Mouse (Mus musculus): ENCODE measurements around the gene Gnai2. TPM values are rescaled to one million over a fixed set of nuclear protein-coding genes. Genes with fewer than 3 reads are reported as not detected.

Gnai2 gene
- total RNA-seq (2023): 494 TPM

DNA sequence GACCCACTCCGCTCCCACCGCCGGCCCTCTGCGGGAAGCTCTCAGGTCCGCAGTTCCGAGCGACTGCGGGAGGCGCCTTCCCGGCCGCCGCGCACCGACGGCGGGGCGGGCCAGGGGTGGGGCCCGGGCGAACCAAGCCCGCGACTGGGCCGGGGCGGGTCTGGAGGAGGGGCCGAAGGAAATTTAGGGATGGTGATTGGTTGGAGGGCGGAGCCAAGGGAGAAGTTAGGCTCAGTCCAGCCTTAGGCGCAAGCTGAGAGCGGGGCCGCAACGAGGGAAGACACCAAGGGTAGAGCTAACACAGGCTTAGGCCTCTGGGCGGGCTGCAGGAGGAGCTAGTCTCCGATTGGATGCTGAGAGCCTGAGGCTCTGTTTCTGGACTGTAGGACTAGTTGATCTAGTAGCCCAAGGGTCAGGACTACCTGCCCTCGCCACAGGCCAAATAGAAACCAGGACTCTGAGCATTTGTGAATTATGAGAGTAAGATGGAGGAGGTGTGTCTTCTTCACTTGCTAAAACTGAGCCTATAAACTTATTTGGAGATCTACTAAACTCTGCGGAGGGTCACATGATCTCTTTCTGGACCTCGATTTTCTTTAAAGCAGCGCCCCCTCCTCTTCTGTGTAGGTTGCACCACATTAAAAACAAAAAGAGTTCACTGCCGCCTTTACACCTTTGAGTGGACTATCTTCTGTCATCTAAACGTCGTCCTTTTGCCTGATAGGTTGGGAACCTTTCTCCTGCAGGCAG, at the start of gene Gnai2:
Gene Gnai2, minus strand, starts transcription at position 89 of the 750 bp plus-strand sequence.

DNA sequence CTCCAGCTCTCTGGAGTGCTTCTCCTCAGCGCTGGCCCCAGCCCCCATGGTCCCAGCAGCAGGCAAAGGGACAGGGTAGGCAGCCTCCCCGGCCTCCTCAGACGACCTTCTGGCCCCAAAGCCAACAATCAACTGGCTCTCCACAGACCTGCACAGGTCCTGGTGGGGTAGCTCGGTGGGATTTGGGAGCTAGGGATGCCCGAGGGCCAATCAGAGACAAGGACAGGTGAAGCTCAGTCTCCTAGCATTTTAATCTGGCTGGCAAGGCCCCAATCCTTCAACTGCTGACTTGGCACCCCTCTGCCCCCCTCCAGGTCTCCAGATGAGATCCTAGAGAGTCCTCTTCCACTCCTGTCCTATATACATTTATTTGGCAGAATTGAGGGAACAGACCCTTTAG, 44.3 kb upstream of the Gnai2 start, which contains the start of gene Gnat1:
Gene Gnat1, minus strand, starts transcription at position 212 of the 400 bp plus-strand sequence.

DNA sequence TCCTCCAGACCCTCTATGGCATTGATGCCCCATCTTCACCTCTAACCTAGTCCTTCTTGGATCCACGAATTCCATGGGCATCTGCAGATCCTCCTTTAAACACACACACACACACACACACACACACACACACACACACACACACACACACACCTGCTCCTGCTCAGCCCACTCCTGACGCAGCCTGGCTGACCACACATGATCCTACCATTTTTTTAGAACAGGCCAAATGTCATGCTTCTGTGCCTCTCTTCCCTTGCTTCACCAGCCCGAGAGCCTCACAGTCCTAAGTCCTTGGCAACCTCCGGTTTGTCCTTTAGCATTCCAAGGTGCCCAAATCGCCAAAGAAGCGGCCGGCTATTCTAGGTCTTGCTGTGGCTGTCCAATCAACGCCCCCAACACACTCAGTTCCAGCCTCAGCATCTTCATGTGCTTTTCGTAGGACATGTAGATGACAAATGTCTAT, 34.3 kb upstream of the Gnai2 start, which contains the start of gene Slc38a3:
Gene Slc38a3, minus strand, starts transcription at position 51 of the 466 bp plus-strand sequence.

DNA sequence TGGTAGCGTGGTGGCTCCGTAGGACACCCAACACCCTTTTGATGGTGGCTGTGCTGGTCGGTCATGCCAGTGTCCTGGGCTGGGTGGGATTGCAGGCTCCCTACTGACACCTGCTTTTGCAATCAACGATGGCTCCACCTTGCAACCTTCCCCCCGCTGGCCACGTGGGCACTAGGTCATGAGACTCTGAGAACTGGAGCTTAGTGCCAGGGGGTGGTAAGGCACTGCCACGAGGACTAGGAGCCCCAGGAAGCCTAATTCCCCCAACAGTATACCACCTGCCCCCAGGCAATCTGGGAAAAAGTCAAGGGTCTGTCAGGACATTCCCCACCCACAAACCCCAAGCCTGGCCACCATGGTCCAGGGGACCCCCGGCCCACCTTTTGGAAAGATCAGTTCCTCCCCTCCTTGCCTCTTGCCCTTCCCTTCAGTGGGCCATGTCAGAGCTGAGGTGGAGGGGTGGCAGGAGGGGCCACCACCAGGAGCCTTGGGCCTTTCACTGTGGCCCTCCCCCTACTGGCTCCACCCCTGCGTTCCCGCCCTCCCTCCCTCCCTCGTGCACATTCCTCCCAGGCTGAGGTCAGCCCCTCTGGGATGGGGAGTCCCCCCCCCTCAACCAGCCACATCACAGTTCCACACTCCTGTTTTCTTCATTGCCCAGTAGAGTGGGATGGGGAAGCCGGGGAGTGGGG, 26.3 kb downstream of the Gnai2 start, which contains the start of gene Sema3b:
Gene Sema3b, minus strand, starts transcription at position 489 of the 692 bp plus-strand sequence.

DNA sequence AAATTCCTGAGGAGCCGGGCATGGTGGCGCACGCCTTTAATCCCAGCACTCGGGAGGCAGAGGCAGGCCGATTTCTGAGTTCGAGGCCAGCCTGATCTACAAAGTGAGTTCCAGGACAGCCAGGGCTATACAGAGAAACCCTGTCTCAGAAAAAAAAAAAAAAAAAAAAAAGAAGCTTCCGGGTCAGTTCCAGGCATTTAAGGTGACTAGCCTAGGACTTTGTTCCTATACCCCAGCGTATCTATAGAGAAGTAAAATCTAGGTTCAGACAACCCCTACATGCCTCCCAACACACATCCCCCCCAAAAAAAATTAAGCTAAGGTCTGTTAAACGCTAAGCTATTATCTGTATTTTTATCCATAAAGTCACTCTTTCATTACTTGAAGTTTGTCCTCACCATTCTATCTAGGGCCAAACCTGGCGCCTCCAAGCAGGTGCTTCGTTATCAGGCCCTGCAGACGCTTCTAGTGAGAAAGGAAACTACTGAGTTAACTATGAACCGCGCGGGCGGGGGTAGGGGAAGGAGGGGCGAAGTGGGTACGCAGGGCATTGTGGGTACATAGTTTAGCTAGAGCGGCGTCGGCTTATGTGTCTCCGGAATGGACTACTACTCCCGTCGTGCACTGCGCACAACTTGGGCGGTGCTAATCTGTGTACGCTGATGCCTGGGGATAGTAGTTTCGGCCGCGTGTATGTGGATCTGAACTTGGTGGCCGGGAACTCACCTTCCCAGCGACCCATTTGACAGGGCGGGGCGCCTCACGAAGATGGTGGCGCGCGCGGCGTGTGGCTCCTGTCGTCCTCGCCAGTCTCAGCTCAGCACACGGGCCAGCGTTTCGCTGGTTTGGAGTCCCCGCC, 48.0 kb downstream of the Gnai2 start, which contains the start of gene Ifrd2:
Gene Ifrd2, plus strand, starts transcription at position 669 of the 859 bp plus-strand sequence.

DNA sequence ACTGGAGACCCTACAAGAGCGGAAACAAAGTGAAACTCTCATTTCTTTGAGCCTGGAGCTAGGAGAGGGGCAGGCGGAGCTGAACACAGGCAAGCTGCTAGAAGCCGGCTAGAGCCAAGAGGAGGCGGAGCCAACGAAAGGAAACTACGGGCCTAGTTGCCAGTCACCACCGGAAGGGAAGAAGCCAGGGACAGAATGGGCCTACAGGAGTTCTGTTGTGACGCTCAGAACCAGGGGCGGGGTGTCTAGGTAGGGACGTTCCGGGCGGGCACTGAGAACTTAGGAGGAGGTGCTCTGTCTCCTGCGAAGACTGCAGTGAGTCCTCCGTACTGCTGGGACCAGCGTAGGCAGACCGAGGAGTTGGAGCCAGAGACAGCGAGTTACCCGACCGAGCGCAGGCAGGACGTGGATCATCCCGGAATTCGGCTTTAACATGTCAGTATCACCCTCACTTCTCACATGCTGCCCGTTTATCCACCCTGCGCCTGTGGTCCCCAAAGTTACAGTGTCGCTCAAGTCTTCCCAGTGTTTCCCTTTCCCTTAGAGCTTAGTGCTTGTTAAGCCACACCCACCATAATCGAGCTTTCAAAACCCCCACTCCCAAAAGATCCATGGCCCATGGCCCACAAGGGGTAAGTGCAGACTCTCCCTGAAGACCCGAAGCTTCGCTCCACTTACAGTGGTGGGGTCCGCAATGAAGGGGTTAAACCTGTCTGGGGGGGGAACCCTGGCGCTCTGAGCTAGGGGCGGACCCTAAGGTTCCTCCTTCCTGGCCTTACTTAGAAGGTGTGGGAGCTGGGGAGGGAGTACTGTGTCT, 54.5 kb downstream of the Gnai2 start, which contains the start of gene Hyal3:
Gene Hyal3, plus strand, starts transcription at position 318 of the 817 bp plus-strand sequence.

DNA sequence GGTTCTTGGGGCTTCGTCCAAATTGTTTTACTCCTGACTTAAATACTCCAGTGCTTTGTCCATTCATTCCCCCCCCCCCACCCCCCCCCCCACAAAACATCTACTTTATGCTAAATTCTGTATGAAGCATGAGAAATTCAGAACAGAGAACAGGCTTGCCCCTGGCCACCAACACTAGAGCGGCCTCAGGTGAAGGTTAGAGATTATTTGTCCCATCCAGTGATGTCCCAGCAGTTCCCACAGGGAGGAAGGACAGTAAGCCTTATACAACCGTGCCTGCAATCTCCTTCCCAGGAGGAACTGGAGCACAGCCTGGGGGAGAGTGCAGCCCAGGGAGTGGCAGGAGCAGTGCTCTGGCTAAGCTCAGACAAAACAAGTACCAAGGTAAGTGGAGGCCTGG, 56.6 kb downstream of the Gnai2 start, which contains the start of gene Naa80:
Gene Naa80, plus strand, starts transcription at position 301 of the 400 bp plus-strand sequence.

DNA sequence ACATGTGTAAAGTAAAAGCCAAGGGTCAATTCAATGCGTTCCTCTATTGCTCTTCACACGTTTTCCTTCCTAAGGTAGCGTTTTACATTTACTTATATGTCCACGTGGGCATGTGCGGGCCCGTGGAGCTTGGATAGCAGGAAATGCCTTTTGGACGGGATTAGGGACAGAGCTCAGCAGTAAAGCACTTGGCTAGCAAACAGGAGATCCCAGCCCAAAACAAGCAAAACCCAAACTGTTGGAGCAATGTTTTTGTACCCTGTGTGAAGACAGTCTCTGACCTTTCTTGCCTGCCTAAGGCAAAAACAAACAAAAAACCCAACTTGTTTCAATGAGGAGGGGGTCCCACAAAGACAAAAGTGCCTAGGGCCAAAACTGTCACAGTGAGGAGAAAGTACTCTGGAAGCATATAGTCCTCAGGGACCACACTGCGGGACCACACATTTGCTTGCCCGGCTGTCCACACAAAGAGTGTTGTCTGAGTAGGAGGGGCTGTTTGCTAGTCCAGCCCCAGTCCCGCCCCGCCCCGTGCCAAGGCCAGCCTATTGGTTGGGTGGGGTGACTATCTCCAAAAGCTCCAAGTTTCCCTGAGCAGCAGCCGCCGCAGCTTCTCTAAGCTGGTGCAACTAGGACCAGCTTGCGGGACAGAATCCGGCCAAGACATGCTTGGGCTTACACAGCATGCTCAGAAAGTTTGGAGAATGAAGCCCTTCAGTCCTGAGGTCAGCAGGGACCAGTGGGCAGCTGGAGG, 58.6 kb downstream of the Gnai2 start, which contains the start of gene Hyal1:
Gene Hyal1, plus strand, starts transcription at position 571 of the 751 bp plus-strand sequence.

DNA sequence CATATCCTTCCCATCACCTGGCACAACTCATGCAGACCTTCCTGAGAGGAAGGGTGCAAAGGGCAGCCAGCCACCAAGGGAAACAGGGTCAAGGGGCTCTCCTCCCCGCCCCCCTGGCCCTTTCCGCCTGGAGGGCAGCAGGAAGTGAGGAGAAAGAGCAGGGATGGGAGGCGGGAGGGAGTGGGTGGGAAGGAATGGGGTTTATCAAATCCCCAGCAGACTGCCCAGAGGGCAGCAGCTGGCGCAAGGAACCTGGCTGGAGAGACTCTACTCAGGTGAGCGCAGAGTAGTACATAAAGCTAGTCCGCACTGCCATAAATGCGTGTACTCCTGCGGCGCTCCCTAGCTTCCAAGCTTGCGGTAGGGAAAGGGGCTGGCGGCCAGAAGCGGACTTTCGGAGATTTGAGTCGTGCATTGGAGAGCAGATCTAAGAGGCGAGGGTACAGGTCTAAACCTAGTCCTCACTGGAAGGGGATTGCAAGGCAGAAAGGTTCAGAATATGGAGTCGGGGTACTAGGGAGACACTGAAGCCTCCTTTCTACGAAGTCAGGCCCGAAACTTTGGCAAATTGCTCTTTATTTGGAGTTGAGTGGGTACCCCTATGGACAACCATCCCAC, 67.4 kb downstream of the Gnai2 start, which contains the start of gene Hyal2:
Gene Hyal2, plus strand, starts transcription at position 244 of the 618 bp plus-strand sequence.

Other genes with a start within 250 kb of the Gnai2 start
- gene Cacna2d2, start 235.8 kb downstream of the Gnai2 start, total RNA-seq (2023): 3.4 TPM
- gene Tmem115, start 101.4 kb downstream of the Gnai2 start, total RNA-seq (2023): 28.2 TPM
- gene Cyb561d2, start 93.2 kb downstream of the Gnai2 start, total RNA-seq (2023): 14.7 TPM
- gene Nprl2, start 93.1 kb downstream of the Gnai2 start, total RNA-seq (2023): 28.5 TPM
- gene Zmynd10, start 88.1 kb downstream of the Gnai2 start, total RNA-seq (2023): 0.86 TPM
- gene Rassf1, start 83.8 kb downstream of the Gnai2 start, total RNA-seq (2023): 76.0 TPM
- gene Tusc2, start 72.1 kb downstream of the Gnai2 start, total RNA-seq (2023): 16.4 TPM
- gene Hyal2, start 67.4 kb downstream of the Gnai2 start, total RNA-seq (2023): 2.3 TPM
- 2.0 TPM for gene Hyal1, start 58.4 kb downstream of the Gnai2 start, total RNA-seq (2023)
- 9.3 TPM for gene Naa80, start 56.5 kb downstream of the Gnai2 start, total RNA-seq (2023)
- 1.7 TPM for gene Hyal3, start 54.5 kb downstream of the Gnai2 start, total RNA-seq (2023)
- 42.1 TPM for gene Ifrd2, start 47.7 kb downstream of the Gnai2 start, total RNA-seq (2023)
- 0.83 TPM for gene Sema3b, start 26.1 kb downstream of the Gnai2 start, total RNA-seq (2023)
- not detected for gene Slc38a3, start 34.2 kb upstream of the Gnai2 start, total RNA-seq (2023)
- gene Gnat1, start 44.3 kb upstream of the Gnai2 start, total RNA-seq (2023): 1.4 TPM
- gene Sema3f, start 75.1 kb upstream of the Gnai2 start, total RNA-seq (2023): 2.0 TPM
- 262 TPM for gene Rbm5, start 135.6 kb upstream of the Gnai2 start, total RNA-seq (2023)
- 139 TPM for gene Rbm6, start 237.9 kb upstream of the Gnai2 start, total RNA-seq (2023)

All from CD4-positive naive resting alpha-beta T cell, adult 57 days (primary cell).